Mouse (Mus musculus) spleen, postnatal 36 days (tissue): ENCODE results near the gene Spata5.

Experiments
- DNase-seq, 2 experiments: peaks; one replicate each; pipeline ENCODE4 v3.0.0; 2022; ENCODE audit warnings: low spot score in 2 of 2, mixed read lengths in 1 of 2

The Spata5 gene

DNA sequence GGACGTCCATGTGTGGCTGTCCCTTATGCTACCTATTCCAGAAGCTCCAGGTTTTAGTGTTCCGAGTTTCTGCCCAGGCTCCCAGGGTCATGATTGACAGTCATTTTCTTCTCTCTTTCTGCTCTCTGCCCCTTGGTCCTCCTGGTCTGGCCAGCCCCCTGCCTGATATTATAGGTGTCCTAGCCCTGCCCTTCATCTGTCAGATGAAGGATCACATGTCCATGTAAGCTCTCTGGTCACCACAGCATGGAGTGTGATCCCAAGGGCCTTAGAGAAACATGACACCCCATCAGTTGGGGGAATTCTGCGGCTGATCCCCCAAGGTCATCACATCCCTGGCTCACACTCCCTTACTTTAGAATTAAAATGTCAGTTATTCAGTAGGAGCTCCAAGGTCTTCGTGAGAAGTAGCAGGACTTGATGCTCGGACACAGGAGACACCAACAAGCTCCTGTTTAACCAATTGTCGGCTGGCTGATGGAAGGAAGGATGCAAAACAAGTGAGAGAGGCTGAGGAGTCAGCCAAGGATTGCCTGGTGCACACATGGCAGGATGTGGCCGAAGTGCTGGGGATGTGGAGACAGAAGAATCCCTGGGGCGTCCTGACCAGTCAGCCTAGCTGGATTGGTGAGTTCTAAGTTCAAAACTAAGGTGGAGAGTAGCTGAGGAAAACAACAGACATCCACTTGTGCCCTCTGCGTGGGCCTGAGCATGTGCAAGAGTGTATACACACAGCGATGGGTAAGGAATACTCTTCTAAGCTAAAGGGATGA, 195.4 kb downstream of the Spata5 start:
- DNase-seq = no peak

DNA sequence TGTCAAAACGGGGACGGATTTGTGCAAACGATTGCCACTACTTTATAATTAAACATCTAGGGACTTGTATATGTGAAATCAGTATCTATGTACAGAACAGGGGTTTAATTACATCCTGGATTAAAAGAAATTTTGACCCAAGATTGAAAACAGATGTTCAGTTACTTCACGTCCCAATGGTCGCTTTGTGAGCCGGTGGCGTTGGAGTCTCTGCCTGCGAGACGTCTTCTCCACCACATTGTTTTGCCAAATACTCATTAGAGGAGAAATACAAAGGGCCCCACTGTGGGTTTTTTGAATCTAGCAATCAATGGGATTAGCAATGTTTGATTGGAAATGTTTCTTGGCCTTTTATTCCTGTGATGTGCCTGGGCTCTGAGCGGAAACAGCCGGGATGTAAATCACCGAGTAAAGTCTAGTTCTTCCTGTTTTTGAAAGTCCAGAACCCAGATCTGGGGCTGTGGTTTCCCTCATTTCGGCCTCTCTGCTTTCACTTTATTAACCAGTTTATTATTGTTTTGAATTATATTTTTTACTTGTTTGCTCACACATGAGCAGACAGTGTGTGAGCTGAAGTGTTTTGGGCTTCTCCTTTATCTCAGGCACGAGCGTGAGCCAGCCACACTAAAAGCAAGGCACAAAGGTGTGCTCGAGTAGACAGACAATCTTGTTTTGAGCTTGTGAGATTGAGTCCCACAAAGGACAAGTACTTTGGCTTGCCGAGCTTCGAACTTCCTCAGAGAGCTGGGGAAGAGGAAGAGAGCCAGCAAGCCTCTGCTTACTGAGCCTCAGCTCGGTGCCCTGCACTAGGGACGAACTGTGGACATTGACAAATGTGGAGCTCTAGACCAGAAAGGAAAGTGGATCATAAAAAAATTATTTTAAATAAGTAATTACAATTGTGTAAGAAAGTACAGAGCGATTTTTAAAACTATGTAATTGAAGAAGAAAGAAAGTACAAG, 197.2 kb downstream of the Spata5 start:
- no peak for DNase-seq
